Mouse (Mus musculus) gastrocnemius, postnatal 4 days (tissue): ENCODE results near the gene Tspan15. TPM values are rescaled to one million over a fixed set of nuclear protein-coding genes. Genes with fewer than 3 reads are reported as not detected.

Source experiments
- DNase-seq, 2 experiments: peaks; one replicate each; pipeline ENCODE4 v3.0.0; 2021 to 2022; ENCODE audit warnings: low spot score in 2 of 2, mixed read lengths in 2 of 2
- total RNA-seq, 2 experiments: library from RNA; stranded (reverse); gene quantifications; 2 replicates each; pipeline ENCODE4 v1.2.3; 2021

Tspan15 gene
- total RNA-seq, 2 experiments from 2014 or later = 25.5 to 30.8 TPM

DNA sequence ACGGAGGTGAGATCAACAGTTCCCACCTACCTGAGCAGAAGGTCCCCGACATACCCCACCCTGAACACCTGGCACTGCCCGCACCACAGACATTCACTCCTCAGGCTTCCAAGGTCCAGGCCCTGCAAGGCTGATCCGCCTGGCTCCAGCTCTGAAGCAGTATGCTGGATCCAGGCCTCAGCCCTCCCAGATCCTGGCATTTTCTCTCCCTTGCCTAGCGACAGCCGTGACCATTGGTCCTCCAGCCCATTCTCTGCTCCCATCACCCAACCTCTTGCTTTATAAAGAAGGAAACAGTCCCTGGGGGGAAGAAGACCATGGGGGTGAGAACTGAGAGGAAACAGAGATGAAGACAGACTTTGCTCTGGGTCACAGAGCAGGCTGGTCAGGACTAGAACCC lies 37.0 kb downstream of the Tspan15 start:
- DNase-seq = no peak

DNA sequence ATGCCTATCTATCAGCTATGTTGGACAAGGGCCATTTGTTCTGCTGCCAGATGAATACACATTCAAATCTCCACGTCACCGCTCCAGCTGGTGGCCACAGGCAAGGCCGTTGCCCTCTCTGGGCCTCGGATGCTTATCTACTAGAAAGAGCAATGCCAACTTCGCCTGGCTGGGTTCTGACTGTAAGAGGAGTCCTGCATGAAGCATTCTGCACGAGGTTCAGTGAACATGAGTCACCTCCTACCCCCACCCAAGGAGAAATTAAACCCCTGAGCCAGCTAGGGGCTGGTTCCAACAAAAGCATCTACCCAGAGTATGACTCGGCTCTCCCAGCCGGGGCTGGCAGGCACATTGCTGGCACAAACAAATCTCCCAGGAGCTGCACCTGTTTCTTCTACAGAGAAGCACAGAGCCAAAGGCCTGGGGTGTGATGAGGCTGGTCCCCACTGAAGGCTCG lies 38.3 kb downstream of the Tspan15 start:
- peak in 1 of 2 experiments; percentile 53 for DNase-seq

DNA sequence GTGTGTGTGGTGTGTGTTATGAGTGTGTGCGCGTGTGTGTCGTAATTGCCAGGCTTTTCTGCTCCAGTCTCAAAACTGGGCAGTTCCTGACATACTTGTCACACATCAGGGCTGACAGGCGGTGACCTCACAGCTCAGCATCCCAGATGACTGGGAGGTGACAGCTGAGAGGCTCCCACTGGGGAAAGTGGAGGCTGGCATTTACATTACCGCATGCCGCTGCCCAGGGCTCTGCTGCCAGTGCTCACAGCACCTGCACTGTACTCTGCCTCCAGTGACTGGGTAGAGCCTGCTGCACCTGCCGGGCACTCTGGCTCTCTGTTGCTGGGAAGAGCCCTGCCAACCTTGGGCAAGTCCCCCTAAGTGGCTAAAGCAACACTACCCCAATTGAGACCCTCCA lies 40.2 kb downstream of the Tspan15 start:
- no peak for DNase-seq

DNA sequence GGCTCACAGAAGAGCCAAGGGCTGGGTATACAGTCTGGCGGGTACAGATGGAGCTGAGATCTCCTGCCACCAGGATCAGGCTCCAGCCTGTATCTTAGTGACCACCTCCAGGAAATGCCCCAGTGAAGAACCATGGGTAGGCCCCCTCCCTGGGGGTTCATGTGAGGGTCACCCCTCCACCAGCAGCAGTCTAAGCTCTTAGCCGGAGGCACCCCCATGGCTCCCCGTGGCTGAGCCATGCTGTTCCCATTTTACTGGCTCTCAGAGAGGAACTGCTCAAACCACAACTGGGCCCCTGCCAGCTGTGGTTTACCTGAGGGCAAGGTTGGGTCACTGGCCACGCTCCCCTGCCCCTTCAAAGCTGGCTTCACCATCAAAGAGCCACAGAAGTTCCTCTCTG lies 41.1 kb downstream of the Tspan15 start:
- DNase-seq = no peak

DNA sequence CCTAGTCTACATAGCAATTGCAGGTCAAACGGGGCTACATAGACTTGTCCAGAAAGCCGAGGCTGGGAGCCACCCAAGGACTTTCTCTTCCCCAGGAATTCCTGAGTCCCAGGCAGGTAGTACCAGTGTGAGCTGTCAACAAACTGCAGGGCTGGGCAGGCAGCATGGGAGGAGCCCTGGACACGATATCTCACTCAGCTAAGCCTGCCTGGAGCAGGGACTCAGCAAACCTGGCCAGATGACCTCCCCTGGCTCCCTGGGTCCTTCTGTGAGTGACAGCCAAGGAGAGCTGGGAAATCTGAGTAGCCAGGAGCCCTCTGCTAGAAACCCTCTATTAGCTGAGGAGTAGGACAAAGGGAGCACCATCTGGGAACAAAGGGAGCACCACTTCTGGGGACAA lies 41.7 kb downstream of the Tspan15 start:
- no peak for DNase-seq

DNA sequence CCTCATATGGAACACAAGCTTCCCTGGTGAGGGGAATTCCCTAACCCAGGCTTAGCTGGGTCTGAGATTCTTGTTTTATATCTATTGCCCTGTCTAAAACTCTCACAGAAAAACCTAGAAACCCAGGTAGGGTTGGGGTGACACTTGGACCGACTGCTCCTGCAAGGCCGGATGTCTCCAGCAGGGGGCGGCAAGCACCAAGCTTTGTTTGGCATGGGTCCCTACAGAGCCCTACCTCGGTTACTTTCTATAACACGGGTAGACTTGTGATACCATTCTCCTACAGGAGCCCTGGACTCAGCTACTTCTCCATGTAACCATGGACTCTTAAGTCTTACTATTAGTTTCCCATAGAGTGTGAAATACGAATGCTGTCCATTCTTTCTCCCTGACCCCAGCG lies 44.2 kb downstream of the Tspan15 start:
- DNase-seq = peak; percentile 72 to 77

DNA sequence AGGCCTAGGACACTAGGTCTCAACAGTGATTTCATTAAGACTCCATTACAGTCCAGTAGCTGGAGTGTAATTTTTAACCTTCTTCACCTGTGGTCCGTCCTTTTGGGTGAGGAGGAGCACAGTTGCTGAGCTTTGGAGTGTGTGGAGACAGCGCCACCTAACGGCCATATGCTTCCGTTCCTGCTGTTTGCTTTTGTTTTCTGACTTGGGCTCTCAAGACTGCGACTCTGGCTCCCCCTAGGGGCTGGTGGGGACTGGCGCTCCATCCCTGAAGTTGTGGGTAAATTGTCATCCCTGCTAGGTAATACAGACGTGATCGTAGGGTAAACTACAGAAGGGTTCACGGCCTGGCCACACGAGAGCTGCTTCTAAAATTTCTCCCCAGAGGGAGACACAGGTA lies 48.0 kb downstream of the Tspan15 start:
- peak; percentile 86 to 91 for DNase-seq

DNA sequence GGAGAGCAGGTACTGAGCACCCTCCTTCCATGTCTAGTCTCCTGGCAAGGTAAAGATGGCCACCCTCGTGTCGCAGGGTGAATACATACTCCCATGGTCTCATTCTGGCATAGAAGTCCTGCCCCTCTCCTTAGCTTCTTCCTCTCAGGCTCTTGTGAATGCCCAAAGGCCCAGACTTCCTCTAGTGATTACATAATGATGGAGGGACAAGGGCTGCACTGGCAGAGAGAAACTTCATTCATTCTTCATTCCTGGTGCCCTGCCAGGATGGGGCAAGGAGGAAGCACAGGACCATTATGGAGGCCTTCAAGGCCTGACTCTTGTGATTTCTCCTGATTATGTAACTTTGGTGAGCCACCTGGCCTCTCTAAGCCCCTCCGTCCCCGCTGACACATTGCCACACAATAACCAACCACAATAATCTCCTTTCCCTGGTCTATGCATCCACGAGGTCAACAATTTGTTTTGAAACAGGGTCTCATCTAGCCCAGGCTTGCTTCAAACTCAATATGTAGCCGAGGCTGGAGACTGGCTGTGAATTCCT lies 48.5 kb downstream of the Tspan15 start:
- DNase-seq = no peak

DNA sequence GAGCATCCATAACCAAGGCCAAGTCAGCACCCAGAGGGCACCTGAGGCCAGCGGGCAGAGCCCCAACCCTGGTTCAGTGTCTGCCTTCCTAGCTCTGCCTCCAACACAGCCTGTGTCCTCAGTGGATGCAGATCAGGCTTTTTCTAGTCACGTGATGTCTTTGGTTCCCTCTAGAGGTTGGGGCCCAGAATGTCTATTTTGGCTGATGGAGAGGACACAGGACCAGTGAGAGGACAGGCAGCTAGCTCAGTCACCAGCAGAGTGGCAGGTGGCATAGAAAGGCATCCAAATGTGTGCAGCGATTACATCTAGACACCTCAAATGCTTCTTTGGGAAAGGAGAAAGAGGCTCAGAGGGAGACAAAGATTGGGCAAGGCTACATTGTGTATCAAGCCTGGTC lies 49.4 kb downstream of the Tspan15 start:
- no peak for DNase-seq

DNA sequence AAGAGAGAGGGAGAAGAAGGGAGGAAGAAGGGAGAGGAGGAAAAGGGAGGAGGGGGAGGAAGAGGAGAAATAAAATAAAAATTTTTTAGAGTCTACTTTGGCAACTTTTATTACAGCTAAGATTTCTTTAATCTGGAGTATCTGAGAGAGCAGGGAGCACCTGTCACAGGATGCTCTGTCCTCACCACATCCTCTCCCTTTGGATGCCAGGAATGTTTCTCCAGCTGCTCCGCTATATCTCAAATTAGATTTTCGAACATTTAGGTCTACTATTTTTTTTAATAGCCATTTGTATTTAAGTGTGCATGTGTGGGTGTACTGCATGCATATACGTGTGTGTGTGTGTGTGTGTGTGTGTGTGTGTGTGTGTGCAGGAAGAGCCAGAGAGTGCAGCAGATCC lies 51.1 kb downstream of the Tspan15 start:
- no peak for DNase-seq

DNA sequence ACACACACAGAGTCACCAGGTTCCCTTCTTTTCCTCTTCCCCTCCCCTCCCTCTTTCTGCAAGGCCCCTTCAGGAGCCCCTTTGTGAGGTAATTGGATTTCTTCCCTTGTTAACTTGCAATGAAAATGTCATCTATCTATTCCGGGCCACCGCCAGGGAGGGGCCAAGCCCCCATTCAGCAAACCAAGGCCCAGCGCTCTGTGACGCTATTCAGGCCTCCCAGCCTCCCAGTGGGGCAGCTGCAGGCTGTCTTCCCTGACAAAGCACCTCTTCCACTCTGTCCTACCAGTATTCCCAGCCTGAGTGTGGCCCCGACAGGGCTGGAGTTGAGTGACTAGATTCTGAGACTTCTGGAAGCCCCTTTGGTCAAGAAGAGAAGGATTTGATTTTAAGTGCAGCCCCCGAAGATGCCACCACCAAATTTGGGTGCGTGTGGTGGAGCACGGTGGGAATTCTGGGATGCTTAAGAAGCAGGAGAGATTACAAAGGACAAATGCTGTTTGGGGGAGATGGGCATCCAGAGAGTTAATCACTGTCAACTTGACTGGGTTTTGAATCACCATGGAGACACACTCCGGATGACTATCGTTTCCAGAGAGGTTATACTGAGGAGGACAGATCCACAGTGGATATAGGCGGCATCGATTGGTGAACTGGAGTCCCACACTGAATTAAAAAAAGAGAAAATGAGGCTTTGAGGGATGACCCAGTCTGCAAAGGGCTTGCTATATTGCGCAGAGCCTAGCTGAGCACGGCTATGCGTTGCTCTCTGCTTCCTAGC lies 56.3 kb downstream of the Tspan15 start:
- DNase-seq = no peak

DNA sequence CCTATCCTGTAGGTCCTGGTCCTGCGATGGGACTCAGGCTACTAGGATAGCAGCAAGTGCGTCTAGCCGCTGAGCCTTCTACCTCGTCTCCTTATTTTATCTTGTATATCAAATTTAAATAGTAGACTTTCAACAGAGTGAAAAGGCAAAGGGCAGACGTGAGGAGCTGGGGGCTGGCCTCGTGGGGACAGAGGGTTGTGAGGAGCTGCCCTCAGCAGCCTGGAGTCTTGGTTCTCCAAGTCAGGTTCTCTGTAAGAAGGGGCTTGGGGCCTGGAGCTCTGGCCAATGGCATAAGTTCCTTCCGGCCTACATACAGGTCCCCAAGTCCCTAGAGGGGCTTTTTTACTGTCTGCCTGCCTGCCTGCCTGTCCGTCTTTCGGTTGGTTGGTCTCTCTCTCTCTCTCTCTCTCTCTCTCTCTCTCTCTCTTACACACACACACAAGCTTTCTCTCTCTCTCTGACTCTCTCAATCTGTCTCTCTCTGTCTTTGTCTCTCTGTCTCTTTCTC lies 57.1 kb downstream of the Tspan15 start:
- no peak for DNase-seq

DNA sequence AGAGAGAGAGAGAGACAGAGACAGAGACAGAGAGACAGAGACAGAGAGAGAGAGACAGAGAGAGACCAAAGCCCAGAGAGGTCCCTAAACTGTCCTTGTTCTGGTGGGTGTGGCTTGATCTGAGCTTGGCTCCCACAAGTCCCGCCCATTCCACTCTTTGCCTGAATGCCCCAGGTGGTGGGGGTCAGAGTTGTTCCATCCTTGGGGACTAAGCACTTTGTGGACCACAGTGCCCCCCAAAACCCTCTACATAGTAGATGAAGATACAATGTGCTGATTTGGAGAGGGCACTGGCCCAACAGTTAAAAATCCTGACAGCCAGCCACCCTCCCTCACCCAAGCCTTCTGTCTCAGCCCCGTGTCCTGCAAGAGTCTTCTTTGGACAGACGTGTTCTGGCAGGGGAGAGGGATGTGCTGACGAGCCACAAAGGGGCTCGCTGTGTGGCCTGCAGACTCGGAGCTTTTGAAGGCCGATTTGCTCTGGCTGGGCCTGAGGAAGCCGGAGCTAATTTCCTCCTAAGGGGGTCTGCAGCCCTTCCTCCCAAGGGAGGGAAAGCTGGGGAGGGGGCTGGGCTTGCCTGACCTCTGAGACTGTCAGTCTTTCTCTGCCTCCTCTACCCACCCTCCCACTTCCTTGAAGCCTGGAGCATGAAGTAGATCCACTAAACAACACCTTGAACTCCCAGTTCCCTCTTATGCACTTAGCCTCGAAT lies 58.1 kb downstream of the Tspan15 start:
- no peak for DNase-seq

DNA sequence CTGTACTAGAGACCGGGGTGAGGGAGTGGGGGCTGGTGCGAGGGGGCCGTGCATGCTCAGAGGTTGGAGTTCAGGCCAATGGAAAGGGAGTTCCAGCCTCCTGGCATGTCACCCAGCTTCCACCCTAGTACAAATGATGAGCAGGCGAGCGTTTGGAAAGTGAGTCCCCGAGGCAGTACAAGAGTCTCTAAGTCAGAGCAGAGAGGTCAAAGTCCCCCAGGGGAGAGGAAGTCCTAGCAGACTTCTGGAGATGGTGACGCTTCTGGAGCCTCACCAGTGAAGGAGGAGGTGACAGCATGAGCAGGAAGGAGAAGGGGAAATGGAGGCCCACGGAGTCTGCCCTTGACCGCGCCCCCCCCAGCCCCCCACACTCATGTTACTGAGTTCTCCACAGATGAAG lies 68.6 kb downstream of the Tspan15 start:
- no peak for DNase-seq

DNA sequence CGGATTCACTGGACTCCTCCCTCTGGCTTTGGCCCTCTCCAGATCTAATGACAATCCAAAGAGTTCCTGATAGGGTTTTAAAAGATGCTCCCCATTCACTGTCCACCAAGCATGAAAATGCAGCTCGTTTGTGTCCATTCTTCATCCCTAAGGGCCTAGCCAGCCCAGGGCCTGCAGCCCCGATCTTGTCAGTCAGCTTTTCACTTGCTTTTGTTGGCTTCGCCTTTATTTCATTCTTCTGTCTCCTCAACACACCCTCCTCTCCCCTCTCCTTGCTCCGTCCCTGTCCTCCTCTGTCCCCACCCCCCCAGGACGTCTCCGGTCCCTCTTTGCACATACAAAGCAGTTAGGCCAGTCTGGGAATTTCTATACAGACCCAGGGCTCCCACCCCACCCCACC lies 81.1 kb downstream of the Tspan15 start:
- DNase-seq = no peak

DNA sequence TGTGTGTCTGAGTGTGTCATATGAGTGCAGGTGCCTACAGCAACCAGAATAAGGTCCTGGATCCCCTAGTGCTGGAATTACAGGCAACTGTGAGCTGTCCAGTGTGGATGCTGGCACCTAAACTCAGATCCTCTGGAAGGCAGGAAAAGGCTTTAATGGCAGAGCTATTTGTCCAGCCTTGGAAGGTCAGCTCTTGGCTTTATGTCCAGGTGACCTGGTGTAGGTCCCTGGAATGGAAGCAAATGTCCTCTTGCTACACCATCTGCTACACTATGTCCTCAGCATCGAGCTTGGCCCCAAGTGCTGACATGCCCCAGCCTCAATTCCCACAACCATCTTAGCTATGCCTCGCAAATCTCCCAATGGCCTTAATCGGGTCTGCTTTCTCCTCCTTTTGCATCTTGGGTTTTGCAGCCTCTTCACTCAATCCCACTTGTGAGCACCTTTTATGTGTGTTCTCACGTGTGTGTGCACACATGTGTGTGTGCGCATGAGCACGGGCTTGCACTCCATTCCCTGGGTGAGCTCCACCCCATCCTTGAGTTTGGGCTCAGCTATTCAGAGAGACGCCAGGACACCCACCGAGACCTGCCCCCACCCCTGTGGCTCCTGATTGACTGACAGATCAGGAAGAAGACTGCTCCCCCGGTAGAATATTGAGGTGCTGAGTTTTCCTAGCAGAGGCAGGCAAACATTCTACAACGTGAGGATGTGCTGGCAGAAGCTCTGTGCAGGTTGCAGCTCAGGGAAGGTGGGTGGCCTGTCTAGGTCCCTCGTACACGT lies 83.4 kb downstream of the Tspan15 start:
- no peak for DNase-seq

DNA sequence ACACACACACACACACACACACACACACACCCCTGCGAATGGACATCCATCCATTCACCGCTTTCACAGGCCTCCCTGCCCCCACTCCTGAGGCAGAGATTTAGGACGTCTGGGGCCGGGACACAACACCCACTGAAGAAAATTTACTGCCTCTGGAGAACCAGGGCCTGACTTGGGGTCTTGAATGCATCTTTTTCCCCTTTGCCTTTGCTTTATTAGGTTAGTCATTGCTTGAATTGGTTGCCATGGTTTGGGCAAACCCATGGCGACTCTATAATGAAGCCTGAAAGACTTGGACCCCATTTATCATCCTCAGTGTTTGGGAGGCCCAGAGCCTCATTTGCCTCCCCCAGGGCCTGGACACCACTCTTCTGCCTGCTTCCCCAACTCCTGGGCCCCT lies 85.1 kb downstream of the Tspan15 start:
- no peak for DNase-seq

DNA sequence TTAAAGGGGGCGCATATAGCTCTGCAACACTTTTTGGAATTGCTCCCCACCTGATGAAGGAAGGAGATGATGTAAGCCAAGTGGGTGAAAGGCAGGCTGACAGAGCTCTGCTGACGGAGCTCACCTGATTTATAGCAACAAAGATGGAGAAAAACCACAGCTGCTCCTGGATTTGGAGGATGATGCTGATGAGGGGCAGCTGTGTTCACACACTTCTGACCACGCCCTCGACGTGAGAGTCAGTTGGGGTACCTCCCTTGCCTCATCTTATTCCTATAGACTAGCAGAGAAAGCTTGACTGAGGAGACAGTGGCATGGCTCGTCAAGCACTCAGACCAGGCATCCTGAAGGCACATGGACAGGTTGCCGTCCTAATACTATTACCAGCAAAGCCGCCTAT lies 87.2 kb downstream of the Tspan15 start, which contains the start of gene Fam241b:
Gene Fam241b (minus strand): TSS at position 101 of the 400 bp plus-strand sequence.
- no peak for DNase-seq

DNA sequence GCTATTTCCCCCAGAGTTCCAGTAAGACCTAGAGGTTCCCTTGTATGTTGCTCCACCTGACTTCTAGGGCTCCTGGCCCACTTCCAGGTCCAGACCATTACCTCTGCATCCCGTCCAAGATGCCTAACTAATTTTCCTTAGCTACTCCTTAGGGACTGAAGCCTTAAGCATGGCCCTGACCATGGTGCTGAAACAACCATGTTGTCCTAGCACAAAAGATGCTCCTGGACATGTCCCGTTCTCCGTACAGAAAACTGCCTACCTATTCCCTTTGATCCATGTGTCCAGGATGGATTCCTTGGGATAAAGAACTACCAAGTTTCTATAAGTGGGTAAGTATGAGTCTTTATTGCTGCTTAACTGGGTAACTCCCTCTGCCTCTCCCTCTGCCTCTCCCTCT lies 93.0 kb downstream of the Tspan15 start:
- DNase-seq = no peak

DNA sequence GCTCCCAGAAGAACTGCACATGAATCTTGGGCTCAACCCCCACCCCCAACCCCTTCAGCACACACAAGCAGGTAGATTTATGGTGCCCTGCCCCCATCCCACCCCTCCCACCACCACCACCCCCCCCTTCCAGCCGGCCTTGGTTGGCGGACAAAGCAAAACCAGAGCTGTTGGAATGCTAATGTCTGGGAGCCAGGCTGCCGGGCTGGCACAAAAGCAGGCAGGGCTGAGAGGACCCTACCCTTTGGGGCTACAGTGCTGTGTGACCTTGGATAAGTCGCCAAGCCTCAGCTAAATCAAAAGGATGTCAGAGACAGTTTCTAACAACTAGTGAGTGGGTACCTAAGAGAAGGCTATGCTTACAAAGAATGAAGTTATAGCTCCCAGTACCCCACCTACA lies 93.9 kb downstream of the Tspan15 start:
- no peak for DNase-seq

DNA sequence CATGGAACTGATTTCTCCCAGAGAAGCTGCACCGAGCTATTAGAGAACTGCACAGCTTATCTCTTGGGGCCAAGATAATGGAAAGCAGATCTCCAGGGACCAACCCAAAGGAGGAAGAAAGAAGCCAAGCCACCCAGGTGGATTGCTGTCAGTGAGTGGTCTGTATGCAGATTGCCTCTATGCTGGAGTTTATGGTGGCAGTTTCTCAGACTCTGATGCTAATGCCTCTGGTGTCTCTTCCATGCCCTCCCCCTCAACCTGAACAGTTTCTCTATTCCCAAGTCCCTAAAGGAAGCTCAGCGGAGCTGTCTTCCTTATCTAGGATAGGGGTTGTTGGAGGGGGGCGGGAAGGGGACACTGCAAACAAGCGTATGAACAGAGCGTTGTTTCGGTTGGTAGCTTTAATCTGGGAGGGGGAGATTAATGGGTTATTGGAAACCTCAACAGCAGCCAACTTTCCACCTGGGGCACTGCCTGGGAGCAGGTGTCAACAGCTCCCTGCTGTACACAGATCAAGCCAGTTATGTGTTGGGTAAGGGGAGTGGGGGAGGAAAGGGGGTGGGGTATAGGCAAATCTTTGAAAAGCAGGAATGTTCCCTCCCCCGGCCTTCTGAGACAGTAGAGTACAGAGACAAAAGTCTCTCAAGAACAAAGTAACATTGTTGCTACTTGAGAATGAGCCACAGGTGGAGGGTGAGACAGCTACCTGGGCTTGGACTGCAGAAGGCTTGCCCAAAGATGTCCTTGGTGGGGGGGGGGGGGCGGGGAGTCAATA lies 95.2 kb downstream of the Tspan15 start:
- no peak for DNase-seq
